Mouse (Mus musculus) olfactory bulb, adult 2 months (tissue): ENCODE measurements around the gene Col6a5. TPM values are rescaled to one million over a fixed set of nuclear protein-coding genes. Genes with fewer than 3 reads are reported as not detected.

Experiments used
- H3K27ac ChIP-seq: fragments of 200-500 bp; 2 replicates; pipeline ENCODE4 v1.5.1; 2012; ENCODE audit warnings: low read depth, low read length; ENCODE audit not compliant: insufficient read depth
- H3K4me1 ChIP-seq: fragments of 200-500 bp; 2 replicates; pipeline ENCODE4 v1.6.1; 2012; ENCODE audit warnings: low read length; ENCODE audit not compliant: control insufficient read depth, insufficient read depth
- H3K4me3 ChIP-seq: fragments of 200-500 bp; 2 replicates; pipeline ENCODE4 v1.5.1; 2012; ENCODE audit warnings: mild to moderate bottlenecking, low read depth, low read length, moderate library complexity; ENCODE audit not compliant: insufficient read depth
- CTCF ChIP-seq: fragments of 200-500 bp; IDR thresholded peaks from 2 replicates; pipeline ENCODE4 v1.5.1; 2012; ENCODE audit warnings: low read depth, mild to moderate bottlenecking, low read length, moderate library complexity; ENCODE audit not compliant: insufficient read depth
- POLR2A ChIP-seq: fragments of 200-500 bp; IDR thresholded peaks from 2 replicates; pipeline ENCODE4 v1.6.1; 2012; ENCODE audit warnings: mild to moderate bottlenecking, low read depth, low read length, moderate library complexity; ENCODE audit not compliant: insufficient read depth
- whole genome bisulfite sequencing: fragments of 180-500 bp; shearing (Covaris S2); methylation state at CpG from one replicate; pipeline ENCODE4 v1.1.7; 2018; 5-methylcytosine and 5-hydroxymethylcytosine counted together
- polyA plus RNA-seq: library from polyadenylated mRNA; stranded (reverse); fragments of >200 nt; gene quantifications from 2 replicates; pipeline ENCODE4 v1.2.4, GENCODE M21; 2012; ENCODE audit warnings: low replicate concordance; ENCODE audit not compliant: missing spikeins, insufficient read depth, insufficient read length

The Col6a5 gene
- polyA plus RNA-seq, 1 experiment = not detected

GRCm38 (mm10) chr9:105814436-105814835, 146.0 kb downstream of the Col6a5 start:
- WGBS = 90% methylated on average over 5 of the region's 5 CpGs
- Histone ChIP-seq H3K4me1 (peaks cover 2% of the 10 kb centered on the region; the same call in 1 of the 2 replicates), H3K27ac (no peak overlapping the region), H3K4me3 (no peak overlapping the region)
- TF ChIP-seq POLR2A = no peak
- no peak for TF ChIP-seq CTCF

DNA sequence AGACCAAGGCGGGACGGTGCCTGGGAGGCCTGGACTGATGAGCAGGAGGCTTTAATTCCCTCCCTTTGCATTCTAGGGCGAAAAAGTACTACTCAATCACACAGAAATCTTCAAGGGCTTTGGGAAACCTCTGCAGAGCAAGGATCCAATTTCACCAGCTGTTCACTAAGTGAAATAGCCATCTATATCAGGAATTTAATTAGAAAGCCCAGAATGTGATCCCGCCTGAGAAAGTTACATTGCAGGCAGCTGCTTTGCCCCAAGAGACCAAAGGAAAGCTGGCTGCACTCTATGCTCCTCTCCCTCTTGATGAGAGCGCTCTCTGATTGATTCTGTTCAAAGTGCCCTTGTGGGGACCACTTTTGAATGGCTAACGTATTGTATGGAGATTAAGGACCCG, 149.0 kb downstream of the Col6a5 start:
- H3K4me3 ChIP-seq = no peak overlapping the region
- WGBS = 74% methylated on average over 7 of the region's 7 CpGs
- no peak for TF ChIP-seq CTCF
- TF ChIP-seq POLR2A = no peak
- H3K4me1 ChIP-seq = peaks cover 2% of the 10 kb centered on the region; the same call in 1 of the 2 replicates
- H3K27ac ChIP-seq = no peak overlapping the region

GRCm38 (mm10) chr9:105808920-105809505, 151.4 kb downstream of the Col6a5 start:
- Histone ChIP-seq H3K4me1 (peaks cover 2% of the 10 kb centered on the region; the same call in 1 of the 2 replicates), H3K27ac (no peak overlapping the region), H3K4me3 (no peak overlapping the region)
- 87% methylated on average over 17 of the region's 17 CpGs for WGBS
- TF ChIP-seq POLR2A = no peak
- TF ChIP-seq CTCF = no peak

Other genes with a start within 250 kb of the Col6a5 start
- gene Col6a6, start 132.5 kb downstream of the Col6a5 start, polyA plus RNA-seq = not detected in 2 replicates
- gene Col6a4, start 136.1 kb upstream of the Col6a5 start, polyA plus RNA-seq = not detected in 2 replicates
- not detected in 2 replicates for gene Glyctk, start 197.5 kb upstream of the Col6a5 start, polyA plus RNA-seq
- gene Wdr82, start 210.3 kb upstream of the Col6a5 start, polyA plus RNA-seq = not detected in 2 replicates
- gene Ppm1m, start 239.1 kb upstream of the Col6a5 start, polyA plus RNA-seq = not detected in 2 replicates
- not detected in 2 replicates for gene Twf2, start 242.5 kb upstream of the Col6a5 start, polyA plus RNA-seq